Mouse (Mus musculus) urinary bladder, postnatal 36 days (tissue): ENCODE measurements around the gene Nol4l.

ENCODE experiments used
- DNase-seq, 2 experiments: peaks; one replicate each; pipeline ENCODE4 v3.0.0; 2022; ENCODE audit warnings: low spot score in 2 of 2, mixed read lengths in 1 of 2

The Nol4l gene

DNA sequence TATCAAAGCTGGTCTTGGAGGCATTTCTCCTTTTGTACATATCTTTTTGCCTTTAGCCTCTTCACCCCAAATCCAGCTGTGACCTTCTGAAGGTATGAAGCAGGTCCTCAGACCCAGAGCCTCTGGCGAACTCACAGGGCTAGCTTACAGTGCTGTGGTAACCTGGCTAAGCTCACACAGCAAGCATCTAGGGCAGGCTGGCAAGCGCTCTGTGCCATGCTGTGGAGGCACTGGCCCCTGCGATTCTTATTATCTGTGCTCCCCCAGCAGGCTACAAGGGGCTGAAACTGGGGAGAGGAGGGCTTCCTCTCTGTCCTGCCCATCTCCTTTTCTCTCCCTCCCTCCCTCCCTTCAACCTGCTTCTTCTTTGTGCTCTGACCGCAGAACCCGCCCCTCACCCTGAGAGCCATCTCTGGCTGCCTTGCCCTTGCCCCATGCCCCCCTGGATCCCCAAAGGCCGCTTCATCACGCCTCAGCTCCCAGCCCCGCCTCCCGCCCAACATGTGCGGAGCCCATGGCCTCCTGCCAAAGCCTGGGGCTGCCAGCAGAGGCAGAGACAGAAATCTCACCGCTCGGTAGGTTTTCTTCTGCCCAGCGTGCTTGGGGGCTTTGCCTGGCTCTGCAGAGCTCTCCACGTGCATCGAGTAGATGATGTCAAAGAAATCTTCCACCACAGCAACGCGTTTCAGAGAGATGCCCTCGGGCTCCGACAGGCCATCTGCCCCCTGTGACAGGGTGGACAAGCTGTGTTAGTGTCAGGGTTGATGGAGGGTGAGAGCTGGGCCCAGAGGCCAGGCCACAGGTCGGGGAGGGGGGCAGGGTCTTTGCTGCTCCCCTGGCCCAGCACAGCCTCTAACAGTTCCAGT is 46.4 kb downstream of the Nol4l start:
- DNase-seq, result peak in 1 of 2 experiments; percentile 42

DNA sequence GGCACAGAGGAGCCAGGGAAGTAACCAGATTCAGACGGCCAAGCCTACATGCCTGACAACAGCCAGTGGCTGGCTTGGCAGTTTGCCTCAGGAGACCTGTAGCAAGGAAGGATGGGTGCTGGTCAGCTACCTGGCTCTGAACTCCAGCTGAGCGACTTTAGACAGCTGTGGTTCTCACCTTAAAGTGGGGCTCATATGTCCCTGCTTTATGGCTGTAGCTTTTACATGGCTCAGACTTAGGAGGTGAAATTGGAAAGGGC is 48.0 kb downstream of the Nol4l start:
- DNase-seq, result no peak

DNA sequence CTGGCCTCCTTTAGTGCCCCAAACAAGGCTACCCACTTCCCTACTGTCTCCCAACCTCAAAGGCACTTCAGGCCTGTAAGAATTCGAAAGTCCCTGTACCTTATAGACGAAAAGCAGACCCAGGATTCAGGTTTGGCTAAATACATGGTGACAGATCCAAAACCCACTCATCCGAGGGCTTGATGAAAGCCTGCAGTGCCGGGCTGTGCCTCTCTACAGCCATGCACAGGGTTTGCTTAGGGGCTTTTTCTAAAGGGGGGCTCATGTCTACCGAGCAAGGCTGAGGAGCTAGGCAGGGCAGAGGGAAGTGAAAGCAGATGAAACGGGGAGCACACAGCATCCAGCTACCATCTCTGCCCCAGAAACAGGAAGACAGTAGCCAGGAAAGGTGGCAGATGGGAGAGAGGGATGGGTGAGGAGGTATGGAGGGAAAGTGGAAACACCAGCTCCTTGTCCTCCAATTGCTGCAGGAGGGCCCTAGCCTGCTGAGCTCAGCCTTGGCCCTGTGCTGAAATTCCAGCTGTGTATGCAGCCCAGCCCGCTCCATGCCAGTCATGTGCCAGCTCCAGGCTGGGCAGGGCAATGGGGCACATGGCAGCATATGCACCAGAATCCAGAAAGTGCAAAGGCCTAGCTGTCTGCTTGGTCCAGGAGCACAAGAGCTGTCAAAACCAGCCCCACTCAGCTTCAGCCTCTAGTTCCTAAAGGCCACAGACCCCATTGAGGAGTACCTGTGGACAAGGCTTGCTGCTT is 48.5 kb downstream of the Nol4l start:
- no peak for DNase-seq

DNA sequence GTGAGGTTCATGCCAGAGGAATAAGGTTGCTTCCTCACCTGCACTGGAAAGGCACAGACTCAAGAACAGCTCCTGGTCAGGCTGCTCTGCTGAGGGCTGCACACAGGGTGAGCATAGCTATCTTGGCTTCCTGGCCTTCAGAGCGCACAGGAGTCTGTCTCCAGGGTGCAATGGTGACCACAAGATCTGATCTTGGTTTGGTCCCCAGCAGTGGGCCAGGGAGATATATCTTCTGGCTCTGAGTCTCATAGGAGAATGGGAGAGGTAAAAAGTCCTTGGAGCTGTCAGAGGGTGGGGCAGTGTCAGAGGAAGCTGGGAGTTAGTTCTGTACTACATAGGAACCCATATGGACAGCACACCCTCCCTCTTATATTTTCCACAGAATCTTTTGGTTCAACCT is 50.3 kb downstream of the Nol4l start:
- DNase-seq, result no peak

GRCm38 (mm10) chr2:153478583-153478982 is 51.2 kb downstream of the Nol4l start:
- peak; percentile 63 to 71 for DNase-seq

GRCm38 (mm10) chr2:153475114-153476112 is 54.4 kb downstream of the Nol4l start:
- no peak for DNase-seq

GRCm38 (mm10) chr2:153470983-153471382 is 58.8 kb downstream of the Nol4l start:
- no peak for DNase-seq

GRCm38 (mm10) chr2:153469764-153470163 is 60.0 kb downstream of the Nol4l start:
- no peak for DNase-seq

DNA sequence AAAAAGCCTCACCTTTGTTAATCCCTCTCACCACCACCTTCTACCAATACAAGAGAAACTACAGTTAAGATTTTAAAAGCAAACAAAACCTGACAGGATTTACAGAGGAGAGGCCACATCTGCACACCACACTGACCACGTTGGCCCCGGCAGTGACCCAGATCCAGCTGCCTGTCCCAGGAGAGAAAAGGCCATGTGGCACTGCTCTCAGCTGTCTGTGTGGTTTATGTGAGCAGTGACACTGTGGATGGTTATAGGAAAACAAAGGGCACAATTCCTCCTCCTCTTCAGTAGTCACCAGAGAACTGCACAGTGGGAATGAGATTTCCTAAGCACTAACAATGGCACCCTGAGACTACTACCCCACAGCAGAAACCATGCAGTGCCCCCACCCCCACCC is 60.5 kb downstream of the Nol4l start:
- no peak for DNase-seq

DNA sequence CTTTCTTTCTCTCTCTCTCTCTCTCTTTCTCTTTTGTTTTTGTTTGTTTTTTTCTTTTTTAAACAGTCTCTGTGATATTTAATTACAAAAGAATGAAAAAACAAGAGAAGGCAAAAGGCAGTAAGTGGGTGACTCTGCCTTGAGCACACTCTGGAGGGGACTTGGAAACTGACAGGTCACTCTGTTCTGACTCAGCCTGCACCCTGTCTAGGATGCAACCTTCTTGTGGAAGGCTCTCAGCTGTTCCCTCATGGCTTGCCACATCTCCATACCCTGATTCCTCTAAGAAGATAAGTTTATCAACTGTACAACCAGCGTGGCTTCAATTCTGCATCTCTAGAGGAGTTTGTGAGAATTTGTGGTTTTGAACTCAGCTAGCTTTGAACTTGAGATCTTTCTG is 62.4 kb downstream of the Nol4l start:
- no peak for DNase-seq

GRCm38 (mm10) chr2:153463257-153463656 is 66.5 kb downstream of the Nol4l start:
- no peak for DNase-seq

DNA sequence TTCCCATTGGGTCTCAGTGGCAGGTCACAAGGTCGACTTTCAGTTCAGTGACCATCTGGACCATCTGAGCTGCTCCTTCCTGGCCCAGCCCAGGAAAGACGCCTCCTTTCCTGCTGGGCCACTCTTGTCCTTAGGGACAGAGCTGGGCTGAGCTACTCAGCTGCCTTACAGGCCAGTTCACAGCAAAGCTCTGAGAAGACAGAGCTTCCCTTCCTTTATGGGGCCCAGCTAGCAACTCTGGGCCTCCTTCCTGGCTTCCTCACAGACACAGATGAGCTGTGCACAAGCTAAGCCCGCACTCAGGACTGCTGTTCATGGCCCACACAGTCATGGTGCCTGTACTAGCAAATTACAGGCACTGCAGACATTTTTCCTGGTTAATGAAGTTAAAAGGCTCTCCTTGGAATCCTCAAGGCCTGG is 71.7 kb downstream of the Nol4l start:
- DNase-seq, result no peak

GRCm38 (mm10) chr2:153457467-153457866 is 72.3 kb downstream of the Nol4l start:
- DNase-seq, result no peak

DNA sequence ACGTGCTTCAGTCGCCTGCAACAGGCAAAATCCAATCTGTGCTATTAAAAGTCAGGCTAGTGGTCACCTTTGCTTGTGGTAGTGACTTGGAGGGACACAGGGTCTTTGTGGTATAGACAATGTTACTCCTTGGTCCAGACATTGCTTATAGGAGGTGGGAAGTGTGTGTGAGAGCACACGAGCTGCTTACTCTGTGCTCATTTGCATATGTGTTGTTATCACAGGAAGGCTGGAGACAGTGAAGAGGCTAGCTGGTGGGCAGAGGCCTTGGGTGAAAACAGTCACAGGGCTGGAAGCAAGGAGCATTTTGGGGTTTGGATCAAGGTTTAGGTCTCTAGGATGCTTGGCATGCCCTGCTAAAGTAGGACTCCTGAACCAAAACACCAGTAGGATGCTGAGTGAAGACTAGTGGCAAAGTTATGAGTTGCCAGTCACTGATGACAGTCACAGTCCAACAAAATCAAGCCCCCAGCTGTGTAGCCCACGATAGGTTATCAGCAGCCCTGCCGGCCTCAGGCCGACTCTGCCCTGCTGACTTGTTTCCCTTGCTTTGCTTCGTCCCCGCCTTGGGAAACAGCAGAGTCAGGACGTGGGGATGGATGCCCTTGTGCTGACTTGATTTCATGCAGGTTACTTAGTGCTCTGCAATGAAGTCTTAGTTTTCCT is 74.8 kb downstream of the Nol4l start:
- DNase-seq, result no peak

DNA sequence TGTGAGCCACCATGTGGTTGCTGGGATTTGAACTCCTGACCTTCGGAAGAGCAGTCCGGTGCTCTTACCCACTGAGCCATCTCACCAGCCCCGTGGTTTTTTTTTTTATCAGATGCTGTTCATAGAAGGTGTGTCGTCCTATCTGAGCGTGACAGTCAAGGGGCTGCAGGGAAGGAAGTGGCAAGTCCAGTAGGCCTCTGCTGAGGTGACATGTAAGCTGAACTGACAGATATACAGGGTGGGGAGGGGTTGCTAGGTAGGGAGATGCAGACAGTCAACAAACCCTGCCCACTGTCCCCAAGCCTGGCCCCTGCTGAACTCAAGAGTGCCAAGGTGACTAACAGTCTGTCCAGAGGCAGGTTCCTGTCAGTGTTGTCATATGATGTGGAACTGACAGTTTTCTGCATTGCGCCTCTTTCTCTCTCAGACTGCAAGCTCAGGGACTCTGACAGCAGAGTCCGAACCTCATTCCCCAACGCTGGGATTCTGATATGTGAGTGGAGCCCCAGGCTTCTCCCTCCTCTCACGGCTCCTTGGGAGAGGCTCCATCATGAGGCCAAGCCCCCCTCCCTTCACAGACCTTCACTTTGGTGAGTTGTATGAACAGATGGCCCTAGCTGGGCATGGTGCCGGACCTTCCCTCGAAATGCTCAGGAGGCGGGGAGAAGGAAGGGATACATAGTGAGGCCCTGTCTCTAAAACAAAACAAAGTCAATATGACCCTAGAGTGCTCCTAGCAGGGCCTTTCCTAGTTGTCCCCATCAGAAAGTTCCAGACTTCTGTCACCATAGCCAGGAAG is 75.6 kb downstream of the Nol4l start:
- no peak for DNase-seq

GRCm38 (mm10) chr2:153448519-153448918 is 81.3 kb downstream of the Nol4l start:
- DNase-seq, result no peak

GRCm38 (mm10) chr2:153447719-153448118 is 82.1 kb downstream of the Nol4l start:
- no peak for DNase-seq

DNA sequence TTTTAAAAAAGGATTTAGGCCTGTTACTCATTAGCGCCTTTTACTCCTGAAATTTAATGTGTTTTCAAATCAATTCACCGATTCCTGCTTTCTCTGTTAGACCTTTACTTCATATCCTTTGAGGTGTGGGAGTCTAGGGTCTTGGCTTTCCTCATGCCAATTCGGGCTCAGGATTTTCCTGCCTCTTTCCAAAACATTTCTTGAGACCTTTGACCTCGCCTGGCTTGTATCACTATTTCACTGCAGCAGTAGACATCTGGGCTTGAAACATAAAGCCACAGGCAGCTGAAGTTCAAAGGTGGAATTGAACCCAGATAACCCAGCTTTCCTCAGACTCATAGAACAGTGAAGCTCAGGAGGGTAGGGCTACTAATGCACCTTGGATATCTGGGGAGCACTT is 83.3 kb downstream of the Nol4l start:
- DNase-seq, result no peak

DNA sequence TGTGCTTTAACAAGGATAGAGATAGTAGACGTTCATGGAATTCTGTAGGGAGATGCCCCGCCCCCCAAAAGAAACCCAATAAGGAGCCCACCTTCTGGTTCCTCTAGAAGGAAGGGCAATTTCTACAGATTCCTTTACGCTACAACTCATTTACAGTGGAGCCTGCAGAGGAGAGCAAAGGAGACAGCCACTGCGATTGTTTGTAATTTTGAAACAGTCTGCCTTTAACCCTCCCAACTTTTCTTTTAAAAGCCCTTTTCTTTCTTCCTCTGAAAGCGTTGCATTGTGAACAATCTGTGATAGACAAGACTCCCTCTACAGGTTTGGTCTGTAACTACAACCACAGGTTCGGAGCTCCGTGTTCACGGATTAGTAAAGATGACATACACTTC is 83.8 kb downstream of the Nol4l start:
- DNase-seq, result peak; percentile 24 to 40

- peak in 1 of 2 experiments; percentile 16 for DNase-seq
These were observed 84.4 kb downstream of the Nol4l start for GRCm38 (mm10) chr2:153445137-153446016.
